Comparison of ENCODE assay signal across 9 mouse cellular contexts in the genomic region with DNA sequence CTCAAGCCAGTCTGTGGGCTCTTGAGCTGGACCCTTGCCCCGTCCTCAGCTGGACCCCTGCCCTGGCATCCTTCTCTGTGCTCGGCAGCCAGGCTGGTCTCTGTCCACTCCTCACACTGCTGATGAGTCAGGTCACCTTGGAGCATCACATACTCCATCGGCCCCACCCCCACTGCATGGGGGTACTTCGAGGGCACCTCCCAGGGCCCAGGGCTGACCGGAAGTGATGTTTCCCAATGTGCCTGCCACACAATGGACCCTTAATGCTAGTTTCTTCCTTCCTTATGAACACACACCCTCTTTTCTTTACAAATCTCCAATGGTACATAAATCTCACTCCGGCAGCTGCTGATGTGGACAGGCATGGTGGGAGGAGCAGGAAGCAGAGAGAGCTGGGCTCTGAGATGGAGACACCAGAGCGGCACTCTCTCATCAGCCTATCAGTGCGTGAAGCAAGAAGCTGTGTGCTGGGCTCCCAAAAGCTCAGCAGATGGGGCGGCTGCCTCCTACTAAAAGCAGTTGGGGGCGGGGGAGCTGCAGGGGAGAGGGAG.
DNase-seq lines count a peak whose midpoint lies in the region; ATAC-seq lines count a peak whose summit lies in the region.
"Had no signal": no experiment of that assay in that cellular context is flagged by ENCODE, and none has a peak within 500 bp of the region (broad histone marks: within the 10 kb centered on the region; RNA-seq: fewer than 3 reads in every experiment).

No protein-coding gene starts in this region.

- H3K9ac ChIP-seq in forebrain, embryonic 12.5 days = no peak overlapping the region
- H3K9ac ChIP-seq in forebrain, embryonic 15.5 days (replicated peaks) = no peak overlapping the region
- no peak overlapping the region for H3K9ac ChIP-seq in hindbrain, embryonic 14.5 days
- no peak overlapping the region for H3K9ac ChIP-seq in lung, embryonic 16.5 days (ENCODE audit: low read length)
- H3K9ac ChIP-seq in stomach, embryonic 16.5 days (ENCODE audit: low read length) = no peak overlapping the region

- no peaks in the 10 kb centered on the region; the same call in 1 of the 2 replicates for H3K27me3 ChIP-seq in forebrain, embryonic 12.5 days
- H3K27me3 ChIP-seq in forebrain, embryonic 15.5 days = no peaks in the 10 kb centered on the region
- H3K27me3 ChIP-seq in hindbrain, embryonic 14.5 days (ENCODE audit: control insufficient read depth, insufficient read depth, low read length) = no peaks in the 10 kb centered on the region
- no peaks in the 10 kb centered on the region for H3K27me3 ChIP-seq in lung, embryonic 16.5 days (ENCODE audit: control insufficient read depth, insufficient read depth, low read depth, low read length)
- no peaks in the 10 kb centered on the region for H3K27me3 ChIP-seq in stomach, embryonic 16.5 days (ENCODE audit: control insufficient read depth, insufficient read depth, low read length)

- no peak overlapping the region for H3K4me2 ChIP-seq in forebrain, embryonic 12.5 days
- no peak overlapping the region for H3K4me2 ChIP-seq in forebrain, embryonic 15.5 days (replicated peaks)
- H3K4me2 ChIP-seq in hindbrain, embryonic 14.5 days (replicated peaks) = no peak overlapping the region
- H3K4me2 ChIP-seq in lung, embryonic 16.5 days (ENCODE audit: low read depth, low read length) = no peak overlapping the region
- no peak overlapping the region for H3K4me2 ChIP-seq in stomach, embryonic 16.5 days (ENCODE audit: low read depth, low read length)

- WGBS in forebrain, embryonic 12.5 days = 75% methylated on average over 10 of the region's 10 CpGs
- WGBS in forebrain, embryonic 15.5 days = 69% methylated on average over 10 of the region's 10 CpGs
- 60% methylated on average over 10 of the region's 10 CpGs for WGBS in hindbrain, embryonic 14.5 days
- 43% methylated on average over 10 of the region's 10 CpGs for WGBS in lung, embryonic 16.5 days
- 46% methylated on average over 10 of the region's 10 CpGs for WGBS in stomach, embryonic 16.5 days

- no peak overlapping the region for H3K4me3 ChIP-seq in forebrain, embryonic 12.5 days (replicated peaks)
- H3K4me3 ChIP-seq in forebrain, embryonic 15.5 days = no peak overlapping the region
- H3K4me3 ChIP-seq in hindbrain, embryonic 14.5 days (replicated peaks; ENCODE audit: low read length) = no peak overlapping the region
- no peak overlapping the region for H3K4me3 ChIP-seq in lung, embryonic 16.5 days (ENCODE audit: low read length)
- no peak overlapping the region for H3K4me3 ChIP-seq in stomach, embryonic 16.5 days (replicated peaks; ENCODE audit: low read length)

- no peaks in the 10 kb centered on the region for H3K36me3 ChIP-seq in forebrain, embryonic 12.5 days (replicated peaks)
- H3K36me3 ChIP-seq in forebrain, embryonic 15.5 days = no peaks in the 10 kb centered on the region
- H3K36me3 ChIP-seq in hindbrain, embryonic 14.5 days (replicated peaks; ENCODE audit: control insufficient read depth, insufficient read depth) = no peaks in the 10 kb centered on the region
- no peaks in the 10 kb centered on the region for H3K36me3 ChIP-seq in lung, embryonic 16.5 days (ENCODE audit: control insufficient read depth, insufficient read depth, low read length)
- no peaks in the 10 kb centered on the region for H3K36me3 ChIP-seq in stomach, embryonic 16.5 days (ENCODE audit: control insufficient read depth, insufficient read depth, low read length)

- H3K4me1 ChIP-seq in forebrain, embryonic 12.5 days = no peaks in the 10 kb centered on the region; the same call in 1 of the 2 replicates
- H3K4me1 ChIP-seq in forebrain, embryonic 15.5 days = 0 out of 2 replicates have a peak, but pooled peaks cover 2% of the 10 kb centered on the region
- no peaks in the 10 kb centered on the region for H3K4me1 ChIP-seq in hindbrain, embryonic 14.5 days (replicated peaks; ENCODE audit: control insufficient read depth, insufficient read depth, low read length)
- peaks cover 27% of the 10 kb centered on the region for H3K4me1 ChIP-seq in lung, embryonic 16.5 days (replicated peaks; ENCODE audit: control insufficient read depth, insufficient read depth, low read length)
- H3K4me1 ChIP-seq in stomach, embryonic 16.5 days (ENCODE audit: control insufficient read depth, insufficient read depth, low read length) = peaks cover 16% of the 10 kb centered on the region

- peak; percentile 66 for DNase-seq in adrenal gland, postnatal 25 days
- no peak for DNase-seq in hindbrain, embryonic 14.5 days (ENCODE audit: low spot score)
- DNase-seq in layer of hippocampus, postnatal 10 days (ENCODE audit: low spot score in 2 of 2) = peak; percentile 51 to 60
- DNase-seq in gastrocnemius, postnatal 25 days = no peak

- no peaks in the 10 kb centered on the region for H3K9me3 ChIP-seq in forebrain, embryonic 12.5 days
- no peaks in the 10 kb centered on the region for H3K9me3 ChIP-seq in forebrain, embryonic 15.5 days
- H3K9me3 ChIP-seq in hindbrain, embryonic 14.5 days (ENCODE audit: control insufficient read depth, low read length) = no peaks in the 10 kb centered on the region
- no peaks in the 10 kb centered on the region for H3K9me3 ChIP-seq in lung, embryonic 16.5 days (ENCODE audit: control insufficient read depth, low read length)
- H3K9me3 ChIP-seq in stomach, embryonic 16.5 days (replicated peaks; ENCODE audit: control insufficient read depth, low read length) = no peaks in the 10 kb centered on the region

- no peak for ATAC-seq in forebrain, embryonic 12.5 days (ENCODE audit: low FRiP score)
- no peak for ATAC-seq in forebrain, embryonic 15.5 days (replicated peaks)
- ATAC-seq in hindbrain, embryonic 14.5 days (ENCODE audit: low FRiP score) = peak; percentile 51; the same call in 1 of the 2 replicates
- ATAC-seq in lung, embryonic 16.5 days (ENCODE audit: low read depth) = peak; percentile 64
- peak; percentile 62 for ATAC-seq in stomach, embryonic 16.5 days (ENCODE audit: insufficient read depth, low FRiP score)

- 0 out of 2 replicates have a peak overlapping the region, but pooled peaks have one; percentile 19 for H3K27ac ChIP-seq in forebrain, embryonic 12.5 days
- no peak overlapping the region for H3K27ac ChIP-seq in forebrain, embryonic 15.5 days (replicated peaks)
- H3K27ac ChIP-seq in hindbrain, embryonic 14.5 days = no peak overlapping the region
- H3K27ac ChIP-seq in lung, embryonic 16.5 days (ENCODE audit: low read length) = peak overlapping the region; percentile 88
- peak overlapping the region; percentile 80 for H3K27ac ChIP-seq in stomach, embryonic 16.5 days (ENCODE audit: low read length)
- H3K27ac ChIP-seq: macrophage had no signal

Comparison
In these comparisons a context has a peak if more than half of its experiments do, and no peak if none do; other contexts are left out.
1. H3K27ac ChIP-seq: peak in forebrain, embryonic 12.5 days (single experiment), lung, embryonic 16.5 days (single experiment) and stomach, embryonic 16.5 days (single experiment); none in forebrain, embryonic 15.5 days (single experiment) and hindbrain, embryonic 14.5 days (single experiment).
2. ATAC-seq: peak in hindbrain, embryonic 14.5 days (single experiment), lung, embryonic 16.5 days (single experiment) and stomach, embryonic 16.5 days (single experiment); none in forebrain, embryonic 12.5 days (single experiment) and forebrain, embryonic 15.5 days (single experiment).
3. DNase-seq: peak in adrenal gland, postnatal 25 days (single experiment) and layer of hippocampus, postnatal 10 days (2 of 2); none in hindbrain, embryonic 14.5 days (single experiment) and gastrocnemius, postnatal 25 days (single experiment).